Mouse (Mus musculus) induced T-regulatory cell, adult 2 months (primary cell): ENCODE data around the gene Sv2c.
A peak's percentile ranks its signal among the peaks of the same experiment; 100 is the strongest.

Source experiments
- DNase-seq: peaks from one replicate; pipeline ENCODE4 v3.0.0-alpha.2; 2012; ENCODE audit warnings: low read depth

Gene Sv2c

DNA sequence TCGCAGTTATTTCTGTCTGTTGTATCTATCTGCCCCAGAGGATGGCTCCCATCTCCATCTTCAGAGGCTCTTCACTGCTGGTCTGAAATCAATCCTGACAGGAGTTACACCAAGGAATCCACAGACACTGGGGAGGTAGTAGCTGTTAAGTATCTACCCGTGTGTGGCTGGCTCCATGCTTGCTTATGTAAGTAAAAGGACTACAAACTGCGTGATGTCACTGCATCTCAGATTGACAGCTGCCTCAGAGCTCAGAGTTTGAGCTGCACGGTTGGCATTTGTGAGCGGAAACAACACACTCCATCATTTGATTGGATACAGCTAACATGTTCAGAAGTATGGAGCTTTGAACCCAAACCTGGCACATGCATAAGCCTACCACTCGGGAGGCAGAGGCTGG, 187.8 kb downstream of the Sv2c start:
- DNase-seq: no peak

- no peak for DNase-seq
Measured at GRCm38 (mm10) chr13:95943919-95944318, 188.5 kb downstream of the Sv2c start.

DNA sequence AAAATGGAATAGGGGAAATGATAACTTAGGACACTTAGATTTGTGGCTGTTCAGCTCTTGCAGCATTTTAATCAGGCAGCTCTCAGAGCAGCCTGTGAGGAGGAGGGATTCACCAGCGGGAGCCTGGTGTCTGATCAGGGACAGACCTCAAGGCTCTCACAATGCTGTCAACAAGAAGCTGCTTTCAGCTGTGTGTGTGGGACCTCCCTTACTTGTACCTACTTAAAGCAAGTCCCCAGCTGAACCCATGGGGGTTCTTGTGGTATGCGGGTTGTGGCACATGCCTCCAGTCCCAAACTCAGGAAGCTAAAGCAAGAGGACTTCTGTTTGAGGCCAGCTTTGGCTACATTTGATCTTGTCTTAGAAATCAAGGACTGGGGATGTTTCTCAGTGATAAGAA, 189.8 kb downstream of the Sv2c start:
- no peak for DNase-seq

DNA sequence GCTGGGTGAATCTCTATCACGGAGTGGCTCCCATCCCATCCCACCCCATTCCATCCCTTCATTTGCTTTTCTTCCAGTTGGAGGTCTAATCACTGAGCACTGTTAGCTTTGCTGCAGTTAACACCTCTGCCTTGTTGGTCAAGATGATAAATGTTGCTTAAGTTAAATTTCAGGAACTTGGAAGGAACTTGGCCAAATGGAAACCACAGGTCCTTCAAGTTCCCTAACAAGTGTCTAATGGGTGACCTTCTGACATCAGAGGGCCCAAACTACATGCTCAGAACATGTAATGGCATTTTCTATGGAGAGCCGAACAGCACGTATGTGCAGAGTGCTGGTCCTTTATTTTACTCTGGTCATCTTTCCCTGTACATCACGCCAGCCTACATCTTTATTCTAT, 190.5 kb downstream of the Sv2c start:
- DNase-seq: no peak

- no peak for DNase-seq
Measured at GRCm38 (mm10) chr13:95940811-95941210, 191.6 kb downstream of the Sv2c start.

- no peak for DNase-seq
Measured at GRCm38 (mm10) chr13:95924201-95924621, 208.2 kb downstream of the Sv2c start.

- no peak for DNase-seq
Measured at GRCm38 (mm10) chr13:95922626-95923025, 209.8 kb downstream of the Sv2c start.

- DNase-seq: no peak
Measured at GRCm38 (mm10) chr13:95918624-95919284, 213.6 kb downstream of the Sv2c start.

DNA sequence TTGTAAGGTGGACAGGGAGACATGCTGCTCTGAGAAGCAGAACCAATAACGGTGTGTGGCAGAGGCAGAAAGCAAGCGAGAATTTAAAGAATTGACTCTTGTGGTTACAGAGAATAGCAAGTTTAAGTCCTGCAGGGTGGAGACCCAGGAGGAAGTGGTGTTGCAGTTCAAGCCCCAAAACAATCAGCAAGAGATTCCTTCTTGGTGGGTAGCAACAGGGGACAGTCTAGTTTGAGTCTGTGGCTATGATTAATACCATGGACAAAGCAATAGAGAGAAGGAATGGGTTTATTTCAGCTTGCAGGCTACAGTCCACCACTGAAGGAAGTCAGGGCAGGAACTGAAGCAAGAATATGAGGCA, 219.4 kb downstream of the Sv2c start:
- peak; percentile 44 for DNase-seq

DNA sequence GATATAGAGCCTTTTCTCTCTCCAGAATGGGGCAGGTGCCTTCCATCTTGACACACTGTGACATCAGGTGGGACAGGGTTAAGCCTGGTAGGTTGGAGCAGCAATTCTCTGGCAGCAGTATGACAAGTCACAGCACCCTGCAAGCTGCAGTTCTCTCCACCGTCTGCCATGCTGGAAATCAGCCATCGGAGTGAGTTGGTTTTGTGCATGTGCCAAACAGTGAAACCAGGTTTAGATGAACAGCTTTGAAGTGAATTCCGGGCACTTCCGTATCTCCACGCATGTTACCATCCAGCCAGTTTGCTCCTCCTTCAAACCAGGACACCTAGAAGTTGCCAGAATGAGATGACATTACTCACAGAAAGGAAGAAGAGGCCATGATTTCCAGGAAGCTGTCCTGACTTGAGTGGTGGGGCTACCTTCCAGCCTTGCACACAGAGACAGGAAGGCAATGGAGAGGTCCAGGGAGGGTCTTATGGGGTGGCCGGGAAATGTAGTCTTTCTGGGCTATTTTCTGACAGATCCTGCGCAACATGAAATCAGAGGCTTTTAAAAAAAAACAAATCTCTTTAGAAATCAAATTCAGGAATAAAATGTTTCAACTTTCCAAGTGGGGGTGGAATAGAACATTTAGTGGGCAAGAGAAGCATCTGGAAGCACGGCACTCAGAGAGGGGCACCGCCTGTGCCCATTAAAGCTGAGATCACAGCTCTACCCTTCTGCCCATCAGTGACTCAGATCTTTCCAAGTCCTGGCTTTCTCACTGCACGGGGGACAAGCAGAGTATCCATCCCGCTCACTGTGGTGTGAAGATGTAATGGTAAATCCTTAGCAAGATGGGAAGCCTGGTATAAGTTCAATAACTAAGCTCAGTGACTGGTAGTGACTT, 220.0 kb downstream of the Sv2c start:
- no peak for DNase-seq

GRCm38 (mm10) chr13:95910270-95910669, 222.1 kb downstream of the Sv2c start:
- DNase-seq: no peak

DNA sequence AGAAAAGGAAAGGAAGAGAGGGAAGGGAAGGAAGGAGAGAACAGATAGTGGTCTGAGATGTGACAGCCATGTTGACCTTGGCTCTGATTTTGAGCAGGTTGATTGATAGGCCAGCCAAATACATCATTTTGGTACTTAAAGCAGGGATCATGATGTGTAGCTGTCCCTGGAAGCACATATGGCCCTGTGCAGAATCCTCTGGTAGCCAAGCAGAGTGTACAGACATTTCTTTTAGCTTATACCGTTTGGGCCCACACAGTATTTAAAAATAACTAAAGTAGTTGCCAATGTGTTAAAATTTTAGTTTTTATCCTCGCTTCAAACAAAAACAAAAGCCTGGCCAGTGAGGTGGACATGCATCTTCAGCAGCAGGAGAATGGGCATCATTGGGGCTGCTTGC, 223.1 kb downstream of the Sv2c start:
- DNase-seq: no peak
